Mouse (Mus musculus) G1E (cell line): ENCODE data around the gene Arhgap24.

Experiments
- CTCF ChIP-seq: IDR thresholded peaks from 2 replicates; pipeline ENCODE4 v1.5.1; 2012; ENCODE audit warnings: low read depth, low read length, inconsistent platforms, mixed read lengths
- GATA1 ChIP-seq: IDR thresholded peaks from 2 replicates; pipeline ENCODE4 v1.6.1; 2012; ENCODE audit warnings: borderline replicate concordance, low read length, inconsistent platforms, mixed read lengths
- POLR2AphosphoS5 ChIP-seq: IDR thresholded peaks from 2 replicates; pipeline ENCODE4 v1.6.1; 2012; ENCODE audit warnings: low read depth, low read length, inconsistent platforms; ENCODE audit not compliant: insufficient replicate concordance
- TAL1 ChIP-seq: conservative IDR thresholded peaks from 2 replicates; pipeline ENCODE4 v1.6.1; 2012; ENCODE audit warnings: low read depth, low read length, inconsistent platforms, mixed read lengths

- TF ChIP-seq CTCF (no peak), POLR2AphosphoS5 (no peak), TAL1 (no peak), GATA1 (no peak)
These were observed 33.8 kb upstream of the Arhgap24 start for GRCm38 (mm10) chr5:102447436-102447835.
